Mouse (Mus musculus): Measurements from ENCODE around the gene Zfp764.

GRCm38 (mm10) chr7:127364166-127364565 is 42.5 kb downstream of the Zfp764 start:
- no peak for TF ChIP-seq CTCF (IDR thresholded peaks at IDR 0.05; ENCODE audit: low read depth)
- no peak for TF ChIP-seq EP300 (IDR thresholded peaks at IDR 0.05; ENCODE audit: low read depth)
